Mouse (Mus musculus) lung, embryonic 14.5 days (tissue): ENCODE results near the gene Tcirg1. TPM values are rescaled to one million over a fixed set of nuclear protein-coding genes. Genes with fewer than 3 reads are reported as not detected.

Experiments used
- ATAC-seq: fragments of 200-750 bp; cut with Nextera tagmentation; 2 replicates; pipeline ENCODE4 v1.8.0; 2017; ENCODE audit warnings: mild to moderate bottlenecking, moderate TSS enrichment, moderate library complexity; ENCODE audit not compliant: insufficient read depth
- DNase-seq: peaks from one replicate; pipeline ENCODE4 v3.0.0-alpha.2; 2015
- H3K27ac ChIP-seq: fragments of 300-500 bp; sonication (generic); 2 replicates; pipeline ENCODE4 v1.5.1; 2014; ENCODE audit warnings: low read depth, mild to moderate bottlenecking, moderate library complexity
- H3K27me3 ChIP-seq: fragments of 300-500 bp; sonication (generic); 2 replicates; pipeline ENCODE4 v1.6.1; 2014; ENCODE audit warnings: low read length, control low read depth; ENCODE audit not compliant: insufficient read depth
- H3K36me3 ChIP-seq: fragments of 300-500 bp; sonication (generic); 2 replicates; pipeline ENCODE4 v1.6.1; 2014; ENCODE audit warnings: control low read depth; ENCODE audit not compliant: insufficient read depth
- H3K4me1 ChIP-seq: fragments of 300-500 bp; sonication (generic); 2 replicates; pipeline ENCODE4 v1.6.1; 2014; ENCODE audit warnings: antibody characterized with exemption, control low read depth; ENCODE audit not compliant: insufficient read depth
- H3K4me2 ChIP-seq: fragments of 300-500 bp; sonication (generic); 2 replicates; pipeline ENCODE4 v1.6.1; 2014; ENCODE audit warnings: mild to moderate bottlenecking
- H3K4me3 ChIP-seq: fragments of 300-500 bp; sonication (generic); 2 replicates; pipeline ENCODE4 v1.5.1; 2014; ENCODE audit warnings: low read depth, low read length
- H3K9ac ChIP-seq: fragments of 300-500 bp; sonication (generic); 2 replicates; pipeline ENCODE4 v1.6.1; 2014
- H3K9me3 ChIP-seq: fragments of 300-500 bp; sonication (generic); 2 replicates; pipeline ENCODE4 v1.6.1; 2016; ENCODE audit warnings: low read depth, low read length, control low read depth
- CTCF ChIP-seq: IDR thresholded peaks from 2 replicates; pipeline ENCODE4 v1.5.1; 2016; ENCODE audit warnings: antibody characterized with exemption, low read depth
- WGBS: fragments of 180-500 bp; shearing (Covaris S2); extraction: QIAGEN DNeasy Blood & Tissue Kit; methylation state at CpG from one replicate; pipeline ENCODE4 v1.1.7; 2014; 5-methylcytosine and 5-hydroxymethylcytosine counted together
- polyA plus RNA-seq: library from polyadenylated mRNA; unstranded; fragments of >200 nt; fragmentation: Nextera tagmentation; extraction: Ambion mirVana; gene quantifications from 2 replicates; pipeline ENCODE4 v1.2.1, GENCODE M21; 2014

Tcirg1 gene
- polyA plus RNA-seq, 1 experiment from 2014 or later: 31.7 TPM

- Histone ChIP-seq H3K9ac (no peak overlapping the region), H3K4me3 (no peak overlapping the region), H3K36me3 (peaks cover 68% of the 10 kb centered on the region), H3K9me3 (no peaks in the 10 kb centered on the region), H3K4me1 (no peaks in the 10 kb centered on the region), H3K27me3 (no peaks in the 10 kb centered on the region), H3K27ac (no peak overlapping the region), H3K4me2 (no peak overlapping the region)
- ATAC-seq (no peak), DNase-seq (no peak)
- WGBS: 86% methylated on average over 5 of the region's 5 CpGs
- no peak for TF ChIP-seq CTCF
These were observed 9.4 kb downstream of the Tcirg1 start for GRCm38 (mm10) chr19:3897557-3897956.

DNA sequence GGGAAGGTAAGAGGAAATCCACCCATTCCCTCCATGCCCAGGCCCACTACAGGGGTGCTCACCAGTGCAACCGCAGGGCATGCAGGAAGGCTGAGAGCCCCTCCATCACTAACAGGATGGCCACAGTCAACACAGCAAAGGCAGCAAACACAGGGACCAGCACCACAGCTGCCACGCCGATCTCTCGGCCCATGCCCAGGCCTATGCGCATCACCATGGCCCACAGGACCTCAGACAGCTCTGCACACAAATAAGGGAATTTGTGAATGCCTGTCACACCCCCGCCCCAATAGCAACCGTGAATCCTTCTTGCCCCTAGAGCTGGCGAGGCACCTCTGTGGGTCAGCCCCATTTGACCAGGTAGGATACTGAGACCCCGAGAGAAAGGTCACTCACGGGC lies 10.7 kb downstream of the Tcirg1 start:
- no peak overlapping the region for H3K9ac ChIP-seq
- 84% methylated on average over 10 of the region's 10 CpGs for WGBS
- no peak overlapping the region for H3K27ac ChIP-seq

GRCm38 (mm10) chr19:3895171-3895631 lies 11.7 kb downstream of the Tcirg1 start:
- ATAC-seq: no peak

More for the DNA sequence above, 10.7 kb downstream of the Tcirg1 start:
- Histone ChIP-seq H3K9me3 (no peaks in the 10 kb centered on the region), H3K4me3 (no peak overlapping the region), H3K4me1 (no peaks in the 10 kb centered on the region), H3K4me2 (no peak overlapping the region), H3K36me3 (peaks cover 68% of the 10 kb centered on the region), H3K27me3 (no peaks in the 10 kb centered on the region)
- no peak for DNase-seq
- TF ChIP-seq CTCF: no peak
- no peak for ATAC-seq

GRCm38 (mm10) chr19:3894294-3894693 lies 12.6 kb downstream of the Tcirg1 start:
- ATAC-seq (no peak), DNase-seq (no peak)
- no peak overlapping the region for H3K9ac ChIP-seq
- H3K27me3 ChIP-seq: no peaks in the 10 kb centered on the region
- H3K4me2 ChIP-seq: no peak overlapping the region
- H3K4me1 ChIP-seq: no peaks in the 10 kb centered on the region
- 84% methylated on average over 2 of the region's 2 CpGs for WGBS
- H3K4me3 ChIP-seq: no peak overlapping the region
- peaks cover 82% of the 10 kb centered on the region for H3K36me3 ChIP-seq
- H3K27ac ChIP-seq: no peak overlapping the region
- no peaks in the 10 kb centered on the region for H3K9me3 ChIP-seq
- no peak for TF ChIP-seq CTCF

More at GRCm38 (mm10) chr19:3895171-3895631, 11.7 kb downstream of the Tcirg1 start:
- no peak overlapping the region for H3K4me3 ChIP-seq
- no peaks in the 10 kb centered on the region for H3K27me3 ChIP-seq
- no peaks in the 10 kb centered on the region for H3K4me1 ChIP-seq
- WGBS: 26% methylated on average over 3 of the region's 3 CpGs
- no peaks in the 10 kb centered on the region for H3K9me3 ChIP-seq
- no peak for TF ChIP-seq CTCF
- no peak overlapping the region for H3K27ac ChIP-seq
- DNase-seq: no peak
- H3K4me2 ChIP-seq: no peak overlapping the region
- H3K36me3 ChIP-seq: peaks cover 73% of the 10 kb centered on the region
- no peak overlapping the region for H3K9ac ChIP-seq

DNA sequence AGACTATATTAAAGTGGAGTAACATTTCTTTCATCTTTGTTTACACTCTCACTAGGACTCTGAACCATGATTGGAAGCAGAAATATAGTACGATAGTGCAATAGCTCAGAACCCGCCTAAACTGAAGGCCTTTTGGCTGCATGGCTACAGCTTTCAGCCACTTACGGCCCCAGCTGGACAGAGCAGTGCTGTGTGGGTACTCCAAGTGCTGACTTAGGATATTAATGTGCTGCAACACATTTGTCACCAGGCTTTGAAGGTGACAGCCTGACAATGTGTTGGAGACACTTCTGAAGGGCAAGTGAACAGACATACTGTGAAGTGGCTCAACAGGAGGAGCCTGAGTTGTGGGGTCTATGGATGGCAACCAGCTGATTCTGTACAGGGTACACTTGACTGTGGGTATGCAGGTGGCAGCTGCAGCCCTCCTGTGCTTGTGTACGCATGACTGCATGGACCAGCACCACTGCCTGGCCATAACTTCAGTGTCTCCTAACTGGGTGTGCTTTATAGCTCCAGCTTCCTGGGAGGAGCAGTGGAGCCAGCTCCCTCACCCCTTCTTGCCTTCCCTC lies 13.3 kb downstream of the Tcirg1 start:
- WGBS: 74% methylated on average over 4 of the region's 4 CpGs
- Histone ChIP-seq H3K4me2 (no peak overlapping the region), H3K27ac (no peak overlapping the region; the same call in 1 of the 2 replicates), H3K9me3 (no peaks in the 10 kb centered on the region), H3K4me1 (no peaks in the 10 kb centered on the region), H3K4me3 (no peak overlapping the region), H3K36me3 (peaks cover 89% of the 10 kb centered on the region), H3K9ac (no peak overlapping the region), H3K27me3 (no peaks in the 10 kb centered on the region)
- DNase-seq (no peak), ATAC-seq (no peak)
- TF ChIP-seq CTCF: no peak

- WGBS: 76% methylated on average over 8 of the region's 8 CpGs
- DNase-seq: peak; percentile 64
These were observed 16.8 kb downstream of the Tcirg1 start for GRCm38 (mm10) chr19:3890181-3890580.

GRCm38 (mm10) chr19:3889096-3889495 lies 17.8 kb downstream of the Tcirg1 start:
- DNase-seq (no peak), ATAC-seq (no peak)
- no peak for TF ChIP-seq CTCF
- H3K4me3 ChIP-seq: no peak overlapping the region
- H3K36me3 ChIP-seq: peaks cover 88% of the 10 kb centered on the region
- H3K27me3 ChIP-seq: no peaks in the 10 kb centered on the region
- H3K9me3 ChIP-seq: no peaks in the 10 kb centered on the region
- H3K9ac ChIP-seq: no peak overlapping the region
- 88% methylated on average over 5 of the region's 5 CpGs for WGBS
- no peak overlapping the region for H3K27ac ChIP-seq
- no peak overlapping the region for H3K4me2 ChIP-seq
- H3K4me1 ChIP-seq: no peaks in the 10 kb centered on the region

More at GRCm38 (mm10) chr19:3890181-3890580, 16.8 kb downstream of the Tcirg1 start:
- Histone ChIP-seq H3K4me2 (no peak overlapping the region), H3K9me3 (no peaks in the 10 kb centered on the region), H3K27ac (no peak overlapping the region), H3K4me3 (no peak overlapping the region), H3K27me3 (no peaks in the 10 kb centered on the region), H3K36me3 (peaks cover 89% of the 10 kb centered on the region), H3K9ac (no peak overlapping the region), H3K4me1 (no peaks in the 10 kb centered on the region)
- no peak for TF ChIP-seq CTCF
- ATAC-seq: no peak
